Mouse (Mus musculus): ENCODE measurements at regions not wholly inside any gene's neighbourhood (a gene's known extent, or its start where the extent isn't known, plus 50 kb on each side); places are given as distances from the start of the nearest gene placed in this dataset.

GRCm38 (mm10) chr19:36178828-36179251 lies 58.9 kb upstream of the Ankrd1 start:
- peak; percentile 59 for DNase-seq (ENCODE audit: low read depth)

GRCm38 (mm10) chr19:36180329-36180728 lies 60.4 kb upstream of the Ankrd1 start:
- DNase-seq (ENCODE audit: low read depth): no peak

- DNase-seq (ENCODE audit: low read depth): no peak
These were observed 61.6 kb upstream of the Ankrd1 start for GRCm38 (mm10) chr19:36181535-36181934.

GRCm38 (mm10) chr19:36183127-36183526 lies 63.2 kb upstream of the Ankrd1 start:
- peak; percentile 95 for DNase-seq (ENCODE audit: low read depth)

- no peak for DNase-seq (ENCODE audit: low read depth)
These were observed 69.8 kb upstream of the Ankrd1 start for GRCm38 (mm10) chr19:36189662-36190061.

- no peak for DNase-seq (ENCODE audit: low read depth)
These were observed 71.7 kb upstream of the Ankrd1 start for GRCm38 (mm10) chr19:36191641-36192040.

- DNase-seq (ENCODE audit: low read depth): no peak
These were observed 84.4 kb upstream of the Ankrd1 start for GRCm38 (mm10) chr19:36204269-36204668.

- no peak for DNase-seq (ENCODE audit: low read depth)
These were observed 85.2 kb upstream of the Ankrd1 start for GRCm38 (mm10) chr19:36204965-36205718.

- peak; percentile 86 for DNase-seq (ENCODE audit: low read depth)
These were observed 87.9 kb upstream of the Ankrd1 start for GRCm38 (mm10) chr19:36207735-36208288.

- DNase-seq (ENCODE audit: low read depth): peak; percentile 11
These were observed 88.5 kb upstream of the Ankrd1 start for GRCm38 (mm10) chr19:36208419-36208818.

GRCm38 (mm10) chr19:36213461-36213860 lies 93.6 kb upstream of the Ankrd1 start:
- DNase-seq (ENCODE audit: low read depth): no peak

- peak; percentile 93 for DNase-seq (ENCODE audit: low read depth)
These were observed 94.5 kb upstream of the Ankrd1 start for GRCm38 (mm10) chr19:36214188-36214968.

- no peak for DNase-seq (ENCODE audit: low read depth)
These were observed 97.3 kb upstream of the Ankrd1 start for GRCm38 (mm10) chr19:36217177-36217576.

- no peak for DNase-seq (ENCODE audit: low read depth)
These were observed 97.7 kb upstream of the Ankrd1 start for GRCm38 (mm10) chr19:36217605-36218004.

- DNase-seq (ENCODE audit: low read depth): no peak
These were observed 99.0 kb upstream of the Ankrd1 start for GRCm38 (mm10) chr19:36218921-36219320.

- DNase-seq (ENCODE audit: low read depth): no peak
These were observed 101.2 kb upstream of the Ankrd1 start for GRCm38 (mm10) chr19:36221104-36221503.

GRCm38 (mm10) chr19:36221596-36221995 lies 101.7 kb upstream of the Ankrd1 start:
- no peak for DNase-seq (ENCODE audit: low read depth)

GRCm38 (mm10) chr19:36222198-36222597 lies 102.3 kb upstream of the Ankrd1 start:
- no peak for DNase-seq (ENCODE audit: low read depth)

GRCm38 (mm10) chr19:36224518-36224917 lies 104.6 kb upstream of the Ankrd1 start:
- no peak for DNase-seq (ENCODE audit: low read depth)

GRCm38 (mm10) chr19:36225612-36226011 lies 105.7 kb upstream of the Ankrd1 start:
- DNase-seq (ENCODE audit: low read depth): no peak

GRCm38 (mm10) chr19:36227418-36228160 lies 107.7 kb upstream of the Ankrd1 start:
- no peak for DNase-seq (ENCODE audit: low read depth)

GRCm38 (mm10) chr19:36229315-36229714 lies 109.4 kb upstream of the Ankrd1 start:
- peak; percentile 94 for DNase-seq (ENCODE audit: low read depth)

All from NIH3T3 (cell line).